In genomic region chr6:80018765-80019164, GRCm38 (mm10) we compare ENCODE assay signal across 8 mouse cellular contexts. TPM values are rescaled to one million over a fixed set of nuclear protein-coding genes. Genes with fewer than 3 reads are reported as not detected.
DNase-seq lines count a peak whose midpoint lies in the region; ATAC-seq lines count a peak whose summit lies in the region.

Lrrtm4 (plus strand) TSS chr6:80018877.

- H3K9me3 ChIP-seq in forebrain, embryonic 16.5 days (ENCODE audit: control insufficient read depth, low read length), result no peaks in the 10 kb centered on the region
- H3K9me3 ChIP-seq in midbrain, embryonic 16.5 days (replicated peaks; ENCODE audit: control insufficient read depth, low read length, poor library complexity, severe bottlenecking), result no peaks in the 10 kb centered on the region; the same call in 1 of the 2 replicates

- peak within 1 kb of the TSS; percentile 83 for H3K27ac ChIP-seq in forebrain, embryonic 16.5 days (ENCODE audit: low read length)
- peak within 1 kb of the TSS; percentile 81 for H3K27ac ChIP-seq in midbrain, embryonic 16.5 days (ENCODE audit: low read length)

- peak; percentile 94 for ATAC-seq in forebrain, embryonic 16.5 days
- peak; percentile 96 for ATAC-seq in midbrain, embryonic 16.5 days
- no peak for ATAC-seq in inflammation-experienced regulatory T-cells, adult 6 months

- peak within 1 kb of the TSS; percentile 71 for H3K9ac ChIP-seq in forebrain, embryonic 16.5 days (replicated peaks; ENCODE audit: low read depth, low read length)
- peak within 1 kb of the TSS; percentile 54 for H3K9ac ChIP-seq in midbrain, embryonic 16.5 days (ENCODE audit: low read depth, low read length)

- H3K27me3 ChIP-seq in forebrain, embryonic 16.5 days (replicated peaks; ENCODE audit: control insufficient read depth, insufficient read depth, low read length), result no peaks in the 10 kb centered on the region
- no peaks in the 10 kb centered on the region for H3K27me3 ChIP-seq in midbrain, embryonic 16.5 days (ENCODE audit: control insufficient read depth, insufficient read depth, low read depth, low read length)

- H3K4me1 ChIP-seq in forebrain, embryonic 16.5 days (replicated peaks; ENCODE audit: control insufficient read depth, insufficient read depth, low read length), result 0 out of 2 replicates have a peak, but pooled peaks cover 5% of the 10 kb centered on the region
- peaks cover 3% of the 10 kb centered on the region; the same call in 1 of the 2 replicates for H3K4me1 ChIP-seq in midbrain, embryonic 16.5 days (ENCODE audit: control insufficient read depth, insufficient read depth, low read length)

- 5% methylated on average over 6 of the region's 6 CpGs for WGBS in forebrain, embryonic 16.5 days
- 4% methylated on average over 6 of the region's 6 CpGs for WGBS in midbrain, embryonic 16.5 days

- H3K4me2 ChIP-seq in forebrain, embryonic 16.5 days (ENCODE audit: low read length), result peak within 1 kb of the TSS; percentile 71
- peak within 1 kb of the TSS; percentile 53 for H3K4me2 ChIP-seq in midbrain, embryonic 16.5 days (ENCODE audit: low read length)

- H3K4me3 ChIP-seq in forebrain, embryonic 16.5 days (replicated peaks; ENCODE audit: low read length), result peak within 1 kb of the TSS; percentile 61
- peak within 1 kb of the TSS; percentile 46 for H3K4me3 ChIP-seq in midbrain, embryonic 16.5 days (ENCODE audit: low read depth, low read length)

- peak; percentile 16 for DNase-seq in adrenal gland, postnatal 14 days
- DNase-seq in adrenal gland, postnatal 36 days, result no peak
- peak; percentile 12 for DNase-seq in cerebellum, adult 11-12 months
- DNase-seq in layer of hippocampus, postnatal 10 days (ENCODE audit: low spot score in 2 of 2), result peak; percentile 50 to 68
- DNase-seq in thymus, postnatal 0 days (ENCODE audit: low spot score), result no peak

- peaks cover 6% of the 10 kb centered on the region; the same call in 1 of the 2 replicates for H3K36me3 ChIP-seq in forebrain, embryonic 16.5 days (ENCODE audit: control insufficient read depth, insufficient read depth)
- H3K36me3 ChIP-seq in midbrain, embryonic 16.5 days (ENCODE audit: control insufficient read depth, insufficient read depth, low read length), result peaks cover 7% of the 10 kb centered on the region; the same call in 1 of the 2 replicates

RNA-seq across cellular contexts. Expression of gene Lrrtm4, which starts in this region (rescaled TPM):
- total RNA-seq in adrenal gland, postnatal 14 days (2021), result 3.7 and 3.9 TPM in 2 replicates
- 1 to 10 TPM; 2.2 to 2.8 TPM for total RNA-seq in adrenal gland, postnatal 36 days (2021)
- polyA plus RNA-seq in forebrain, embryonic 16.5 days (2015; fragmentation: Nextera tagmentation; extraction: Ambion mirVana), result 22.9 TPM in 2 replicates
- 10 to 100 TPM; 44.1 to 50.0 TPM for total RNA-seq in layer of hippocampus, postnatal 10 days (2021)
- 21.7 and 21.9 TPM in 2 replicates for polyA plus RNA-seq in midbrain, embryonic 16.5 days (2015; fragmentation: Nextera tagmentation; extraction: Ambion mirVana)
- polyA plus RNA-seq in inflammation-experienced regulatory T-cells, adult 6 months (2017; shearing (Covaris generic)), result not detected
- 0.04 TPM in 1 of 2 replicates, not detected in the other for polyA plus RNA-seq in thymus, postnatal 0 days (2015; fragmentation: Nextera tagmentation; extraction: Ambion mirVana)

Comparison
In these comparisons a context has a peak if more than half of its experiments do, and no peak if none do; other contexts are left out.
1. RNA of gene Lrrtm4 (polyA plus RNA-seq): 22.9 TPM in forebrain, embryonic 16.5 days and 21.7 to 21.9 TPM in midbrain, embryonic 16.5 days; 0.04 TPM in thymus, postnatal 0 days and not detected in inflammation-experienced regulatory T-cells, adult 6 months; every median in the first group is over 10 times any median in the second.
2. DNase-seq: peak in adrenal gland, postnatal 14 days (single experiment), cerebellum, adult 11-12 months (single experiment) and layer of hippocampus, postnatal 10 days (2 of 2); none in adrenal gland, postnatal 36 days (0 of 2) and thymus, postnatal 0 days (single experiment).